Mouse (Mus musculus): ENCODE measurements around the gene Fli1. TPM values are rescaled to one million over a fixed set of nuclear protein-coding genes. Genes with fewer than 3 reads are reported as not detected.
A peak's percentile ranks its signal among the peaks of the same experiment; 100 is the strongest.

The Fli1 gene
- polyA plus RNA-seq, 1 experiment: 24.4 TPM

DNA sequence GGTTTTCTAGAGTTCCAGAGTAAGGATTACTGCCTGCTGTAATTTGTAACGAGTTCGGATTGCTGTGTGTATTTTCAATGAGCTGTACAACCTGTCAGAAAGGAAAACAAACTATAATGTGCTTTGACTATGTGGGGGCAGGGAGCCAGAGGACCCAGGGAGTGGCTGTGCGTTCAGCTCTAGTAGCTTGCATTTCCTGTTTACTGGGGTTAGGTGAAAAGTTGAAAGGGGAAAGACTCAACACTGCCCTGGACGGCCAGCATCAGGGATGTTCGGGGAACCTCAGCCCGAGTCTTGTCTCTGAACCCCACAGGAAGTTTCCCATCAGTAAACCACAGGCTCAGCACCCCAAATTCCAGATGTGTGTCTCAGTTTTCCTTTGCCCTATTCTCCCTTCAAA, 43.2 kb downstream of the Fli1 start:
- Histone ChIP-seq H3K4me1 (ENCODE audit: control insufficient read depth, insufficient read depth, insufficient read length) (peaks cover 68% of the 10 kb centered on the region), H3K4me3 (ENCODE audit: extremely low read depth, insufficient read depth, insufficient read length) (no peak overlapping the region), H3K27me3 (ENCODE audit: control insufficient read depth, insufficient read depth, low read length) (no peaks in the 10 kb centered on the region), H3K27ac (ENCODE audit: insufficient read depth, low read length) (peak overlapping the region; percentile 90), H3K36me3 (ENCODE audit: control insufficient read depth, insufficient read depth, low read length) (no peaks in the 10 kb centered on the region)
- WGBS: 13% methylated on average over 6 of the region's 6 CpGs
- DNase-seq (ENCODE audit: low read depth in 1 of 2, low spot score in 2 of 2): peak; percentile 64 to 74
- TF ChIP-seq POLR2A (IDR thresholded peaks at IDR 0.05; ENCODE audit: low read depth, low read length) (no peak), CTCF (IDR thresholded peaks at IDR 0.05; ENCODE audit: extremely low read depth, insufficient read depth, insufficient read length, insufficient replicate concordance) (no peak)

- DNase-seq (ENCODE audit: low read depth in 1 of 2, low spot score in 2 of 2): no peak
- H3K4me1 ChIP-seq (ENCODE audit: control insufficient read depth, insufficient read depth, insufficient read length): peaks cover 53% of the 10 kb centered on the region
- peak overlapping the region; percentile 84 for H3K27ac ChIP-seq (ENCODE audit: insufficient read depth, low read length)
- no peaks in the 10 kb centered on the region for H3K27me3 ChIP-seq (ENCODE audit: control insufficient read depth, insufficient read depth, low read length)
- TF ChIP-seq POLR2A (IDR thresholded peaks at IDR 0.05; ENCODE audit: low read depth, low read length): no peak
- no peak overlapping the region for H3K4me3 ChIP-seq (ENCODE audit: extremely low read depth, insufficient read depth, insufficient read length)
- 49% methylated on average over 7 of the region's 7 CpGs for WGBS
- peaks cover 3% of the 10 kb centered on the region; the same call in 1 of the 2 replicates for H3K36me3 ChIP-seq (ENCODE audit: control insufficient read depth, insufficient read depth, low read length)
These were observed 47.0 kb downstream of the Fli1 start for GRCm38 (mm10) chr9:32495643-32495997.

GRCm38 (mm10) chr9:32494891-32495642, 47.6 kb downstream of the Fli1 start:
- Histone ChIP-seq H3K27ac (ENCODE audit: insufficient read depth, low read length) (peak overlapping the region; percentile 84), H3K27me3 (ENCODE audit: control insufficient read depth, insufficient read depth, low read length) (no peaks in the 10 kb centered on the region), H3K36me3 (ENCODE audit: control insufficient read depth, insufficient read depth, low read length) (peaks cover 3% of the 10 kb centered on the region; the same call in 1 of the 2 replicates), H3K4me3 (ENCODE audit: extremely low read depth, insufficient read depth, insufficient read length) (no peak overlapping the region), H3K4me1 (ENCODE audit: control insufficient read depth, insufficient read depth, insufficient read length) (peaks cover 53% of the 10 kb centered on the region)
- no peak for DNase-seq (ENCODE audit: low read depth in 1 of 2, low spot score in 2 of 2)
- TF ChIP-seq POLR2A (IDR thresholded peaks at IDR 0.05; ENCODE audit: low read depth, low read length) (no peak), CTCF (IDR thresholded peaks at IDR 0.05; ENCODE audit: extremely low read depth, insufficient read depth, insufficient read length, insufficient replicate concordance) (no peak)
- WGBS: 54% methylated on average over 8 of the region's 8 CpGs

DNA sequence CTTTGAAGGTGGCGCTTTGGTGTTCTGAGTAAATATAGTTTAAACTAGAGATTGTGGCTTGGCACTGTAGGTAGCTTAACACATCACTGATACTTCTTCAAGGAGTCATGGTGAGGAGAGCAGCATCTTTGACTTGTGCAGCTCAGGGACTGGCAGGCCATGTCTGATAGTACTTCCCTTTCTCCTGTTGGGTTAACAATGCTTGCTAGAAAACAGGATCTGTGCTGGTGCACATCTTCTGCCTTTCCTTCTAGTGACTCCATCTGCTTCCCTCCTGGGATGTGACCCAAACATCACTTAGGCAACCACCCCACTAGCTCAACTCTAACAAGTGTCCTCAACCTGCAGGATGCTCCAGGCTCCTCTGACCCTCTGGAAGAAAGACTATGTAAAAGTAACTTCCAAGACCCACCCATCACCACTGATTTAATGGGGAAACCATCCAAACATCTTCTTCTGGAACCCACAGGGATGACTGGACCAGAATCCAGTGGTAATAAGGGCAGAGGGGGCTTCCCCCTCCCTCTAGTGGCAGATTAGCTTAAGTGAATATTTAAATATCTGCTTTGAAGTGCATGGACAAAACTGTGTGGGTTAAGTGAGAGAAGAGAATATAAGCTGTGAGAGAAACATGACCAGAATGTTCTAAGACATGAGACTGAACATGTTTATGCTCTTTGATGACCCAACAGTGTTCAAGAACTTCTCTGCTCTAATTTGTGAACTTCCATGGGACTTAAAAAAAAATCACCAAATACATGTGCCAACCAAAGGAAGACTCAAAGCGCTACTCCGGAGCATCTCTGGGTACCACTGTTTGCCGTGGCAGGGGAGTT, 48.9 kb downstream of the Fli1 start:
- TF ChIP-seq CTCF (IDR thresholded peaks at IDR 0.05; ENCODE audit: extremely low read depth, insufficient read depth, insufficient read length, insufficient replicate concordance) (no peak), POLR2A (IDR thresholded peaks at IDR 0.05; ENCODE audit: low read depth, low read length) (no peak)
- 86% methylated on average over 4 of the region's 4 CpGs for WGBS
- no peak for DNase-seq (ENCODE audit: low read depth in 1 of 2, low spot score in 2 of 2)
- H3K27me3 ChIP-seq (ENCODE audit: control insufficient read depth, insufficient read depth, low read length): no peaks in the 10 kb centered on the region
- H3K36me3 ChIP-seq (ENCODE audit: control insufficient read depth, insufficient read depth, low read length): peaks cover 3% of the 10 kb centered on the region; the same call in 1 of the 2 replicates
- peak overlapping the region; percentile 64 for H3K27ac ChIP-seq (ENCODE audit: insufficient read depth, low read length)
- H3K4me1 ChIP-seq (ENCODE audit: control insufficient read depth, insufficient read depth, insufficient read length): peaks cover 58% of the 10 kb centered on the region
- H3K4me3 ChIP-seq (ENCODE audit: extremely low read depth, insufficient read depth, insufficient read length): no peak overlapping the region

DNA sequence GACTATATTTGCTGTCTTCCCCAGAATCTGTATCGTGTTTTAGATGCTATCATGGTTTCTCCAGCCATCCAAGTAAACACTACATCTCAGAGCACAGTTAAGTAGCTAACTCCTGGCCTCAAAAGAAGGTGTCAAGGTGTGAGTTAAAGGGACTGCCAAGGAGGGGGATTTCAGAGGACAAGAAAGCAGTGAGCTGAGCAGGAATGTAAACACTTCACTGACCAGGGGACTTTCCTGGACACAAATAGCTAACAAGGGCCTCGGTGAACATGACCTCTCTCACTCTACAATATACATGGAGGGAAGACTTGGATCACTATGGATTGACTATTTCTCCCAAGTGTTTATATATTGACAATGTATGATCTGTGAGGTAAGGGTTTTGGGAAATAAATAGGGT, 49.9 kb downstream of the Fli1 start:
- H3K4me1 ChIP-seq (ENCODE audit: control insufficient read depth, insufficient read depth, insufficient read length): peaks cover 58% of the 10 kb centered on the region
- no peak for DNase-seq (ENCODE audit: low read depth in 1 of 2, low spot score in 2 of 2)
- no peak overlapping the region for H3K4me3 ChIP-seq (ENCODE audit: extremely low read depth, insufficient read depth, insufficient read length)
- H3K27me3 ChIP-seq (ENCODE audit: control insufficient read depth, insufficient read depth, low read length): no peaks in the 10 kb centered on the region
- H3K36me3 ChIP-seq (ENCODE audit: control insufficient read depth, insufficient read depth, low read length): peaks cover 3% of the 10 kb centered on the region; the same call in 1 of the 2 replicates
- 62% methylated on average over 2 of the region's 2 CpGs for WGBS
- TF ChIP-seq POLR2A (IDR thresholded peaks at IDR 0.05; ENCODE audit: low read depth, low read length) (no peak), CTCF (IDR thresholded peaks at IDR 0.05; ENCODE audit: extremely low read depth, insufficient read depth, insufficient read length, insufficient replicate concordance) (no peak)
- no peak overlapping the region for H3K27ac ChIP-seq (ENCODE audit: insufficient read depth, low read length)

- no peak for DNase-seq (ENCODE audit: low read depth in 1 of 2, low spot score in 2 of 2)
- peaks cover 55% of the 10 kb centered on the region for H3K4me1 ChIP-seq (ENCODE audit: control insufficient read depth, insufficient read depth, insufficient read length)
- H3K27me3 ChIP-seq (ENCODE audit: control insufficient read depth, insufficient read depth, low read length): no peaks in the 10 kb centered on the region
- WGBS: 91% methylated on average over 2 of the region's 2 CpGs
- H3K36me3 ChIP-seq (ENCODE audit: control insufficient read depth, insufficient read depth, low read length): peaks cover 3% of the 10 kb centered on the region; the same call in 1 of the 2 replicates
- H3K27ac ChIP-seq (ENCODE audit: insufficient read depth, low read length): no peak overlapping the region
- TF ChIP-seq POLR2A (IDR thresholded peaks at IDR 0.05; ENCODE audit: low read depth, low read length) (no peak), CTCF (IDR thresholded peaks at IDR 0.05; ENCODE audit: extremely low read depth, insufficient read depth, insufficient read length, insufficient replicate concordance) (no peak)
- no peak overlapping the region for H3K4me3 ChIP-seq (ENCODE audit: extremely low read depth, insufficient read depth, insufficient read length)
These were observed 51.2 kb downstream of the Fli1 start for GRCm38 (mm10) chr9:32491484-32491883.
